Mouse (Mus musculus) CH12.LX (cell line): ENCODE measurements around the gene Tmprss11c. TPM values are rescaled to one million over a fixed set of nuclear protein-coding genes. Genes with fewer than 3 reads are reported as not detected.
A peak's percentile ranks its signal among the peaks of the same experiment; 100 is the strongest.

ENCODE experiments used
- DNase-seq: peaks from one replicate; pipeline ENCODE4 v3.0.0-alpha.2; 2013; ENCODE audit errors: extremely low read depth
- H3K27ac ChIP-seq: 2 replicates; pipeline ENCODE4 v1.5.1; 2012; ENCODE audit warnings: low read depth, mild to moderate bottlenecking, control low read depth, moderate library complexity; ENCODE audit not compliant: insufficient read depth
- H3K27me3 ChIP-seq: replicated peaks from 2 replicates; pipeline ENCODE3; 2012; ENCODE audit warnings: inconsistent platforms
- H3K36me3 ChIP-seq, 2 experiments: replicated peaks in 1 of 2; 2 replicates each; pipeline versions ENCODE3 to v1.6.1; 2012; ENCODE audit warnings: inconsistent platforms in 1 of 2, low read length in 1 of 2, mild to moderate bottlenecking in 1 of 2, mixed read lengths in 1 of 2, moderate library complexity in 1 of 2; ENCODE audit not compliant: control insufficient read depth in 1 of 2, insufficient read depth in 1 of 2
- H3K4me1 ChIP-seq, 2 experiments: 2 replicates each; pipeline ENCODE4 v1.6.1; 2012; ENCODE audit warnings: inconsistent platforms in 1 of 2, moderate library complexity in 1 of 2; ENCODE audit not compliant: insufficient read depth in 2 of 2, control insufficient read depth in 1 of 2
- H3K4me2 ChIP-seq: 2 replicates; pipeline ENCODE4 v1.6.1; 2012; ENCODE audit warnings: low read depth, mild to moderate bottlenecking, control low read depth; ENCODE audit not compliant: poor library complexity, insufficient read depth, severe bottlenecking
- H3K4me3 ChIP-seq, 3 experiments: fragments of 150-350 bp in 1 of 3; sonication (generic) in 1 of 3; replicated peaks in 1 of 3; 2 replicates each; pipeline versions ENCODE3 to v1.5.1; 2011 to 2012; ENCODE audit warnings: low read depth in 2 of 3, low read length in 2 of 3, mild to moderate bottlenecking in 2 of 3, moderate library complexity in 2 of 3, control low read depth in 1 of 3, improper control_type of control experiment in 1 of 3, inconsistent platforms in 1 of 3, mixed read lengths in 1 of 3; ENCODE audit not compliant: poor library complexity in 1 of 3
- H3K79me2 ChIP-seq: replicated peaks from 2 replicates; pipeline ENCODE4 v1.6.1; 2012; ENCODE audit warnings: mild to moderate bottlenecking, moderate library complexity; ENCODE audit not compliant: control insufficient read depth, poor library complexity, insufficient read depth, severe bottlenecking; ENCODE audit errors: extremely low read depth
- H3K9ac ChIP-seq: 2 replicates; pipeline ENCODE4 v1.6.1; 2012; ENCODE audit warnings: low read depth, mild to moderate bottlenecking, control low read depth, moderate library complexity; ENCODE audit not compliant: insufficient read depth
- H3K9me3 ChIP-seq: replicated peaks from 2 replicates; pipeline ENCODE3; 2012; ENCODE audit warnings: low read length, inconsistent platforms, mixed read lengths
- BHLHE40 ChIP-seq: IDR thresholded peaks from 2 replicates; pipeline ENCODE4 v1.6.1; 2011; ENCODE audit warnings: mild to moderate bottlenecking, low read depth, low read length, improper control_type of control experiment
- CHD1 ChIP-seq: IDR thresholded peaks from 2 replicates; pipeline ENCODE4 v1.6.1; 2012; ENCODE audit warnings: low read depth, low read length, improper control_type of control experiment, inconsistent platforms
- CTCF ChIP-seq, 2 experiments: IDR thresholded peaks in 1 of 2; conservative IDR thresholded peaks in 1 of 2; 2 replicates each; pipeline ENCODE4 v1.5.1; 2011 to 2012; ENCODE audit warnings: low read depth in 2 of 2, low read length in 2 of 2, improper control_type of control experiment in 1 of 2, inconsistent platforms in 1 of 2, mild to moderate bottlenecking in 1 of 2, moderate library complexity in 1 of 2
- ELF1 ChIP-seq: IDR thresholded peaks from 2 replicates; pipeline ENCODE4 v1.6.1; 2014; ENCODE audit warnings: low read depth, mild to moderate bottlenecking, inconsistent platforms, low read length, improper control_type of control experiment
- ETS1 ChIP-seq: conservative IDR thresholded peaks from 2 replicates; pipeline ENCODE4 v1.6.1; 2012; ENCODE audit warnings: low read depth, mild to moderate bottlenecking, inconsistent platforms, low read length, improper control_type of control experiment, moderate library complexity
- JUN ChIP-seq: IDR thresholded peaks from 2 replicates; pipeline ENCODE4 v1.6.1; 2011; ENCODE audit warnings: low read depth, mild to moderate bottlenecking, low read length, improper control_type of control experiment, moderate library complexity; ENCODE audit not compliant: insufficient read depth
- JUND ChIP-seq: conservative IDR thresholded peaks from 2 replicates; pipeline ENCODE4 v1.6.1; 2011; ENCODE audit warnings: low read depth, low read length, improper control_type of control experiment
- MAX ChIP-seq: IDR thresholded peaks from 2 replicates; pipeline ENCODE4 v1.6.1; 2011; ENCODE audit warnings: low read length, improper control_type of control experiment
- MAZ ChIP-seq: IDR thresholded peaks from 2 replicates; pipeline ENCODE4 v1.6.1; 2012; ENCODE audit warnings: low read depth, mild to moderate bottlenecking, inconsistent platforms, low read length, improper control_type of control experiment, moderate library complexity
- MXI1 ChIP-seq: IDR thresholded peaks from 2 replicates; pipeline ENCODE4 v1.6.1; 2011; ENCODE audit warnings: mild to moderate bottlenecking, low read depth, low read length, improper control_type of control experiment
- MYC ChIP-seq: IDR thresholded peaks from 2 replicates; pipeline ENCODE4 v1.6.1; 2011; ENCODE audit warnings: low read depth, mild to moderate bottlenecking, improper control_type of control experiment, low read length
- PAX5 ChIP-seq: IDR thresholded peaks from 2 replicates; pipeline ENCODE4 v1.6.1; 2012; ENCODE audit warnings: low read length, inconsistent platforms, mixed read lengths
- POLR2A ChIP-seq: IDR thresholded peaks from 2 replicates; pipeline ENCODE4 v1.6.1; 2011; ENCODE audit warnings: low read depth, mild to moderate bottlenecking, improper control_type of control experiment, low read length
- POLR2AphosphoS2 ChIP-seq: IDR thresholded peaks from 2 replicates; pipeline ENCODE4 v1.6.1; 2011; ENCODE audit warnings: low read depth, low read length, improper control_type of control experiment
- RAD21 ChIP-seq: IDR thresholded peaks from 2 replicates; pipeline ENCODE4 v1.6.1; 2011; ENCODE audit warnings: low read depth, mild to moderate bottlenecking, low read length, improper control_type of control experiment, moderate library complexity
- RCOR1 ChIP-seq: conservative IDR thresholded peaks from 2 replicates; pipeline ENCODE4 v1.6.1; 2012; ENCODE audit warnings: low read depth, mild to moderate bottlenecking, inconsistent platforms, low read length, improper control_type of control experiment
- SIN3A ChIP-seq: IDR thresholded peaks from 2 replicates; pipeline ENCODE4 v1.6.1; 2012; ENCODE audit warnings: low read length, improper control_type of control experiment, inconsistent platforms
- SMC3 ChIP-seq: IDR thresholded peaks from 2 replicates; pipeline ENCODE4 v1.6.1; 2011; ENCODE audit warnings: low read depth, low read length, improper control_type of control experiment
- TBP ChIP-seq: conservative IDR thresholded peaks from 2 replicates; pipeline ENCODE4 v1.6.1; 2011; ENCODE audit warnings: low read depth, low read length, improper control_type of control experiment
- UBTF ChIP-seq: IDR thresholded peaks from 2 replicates; pipeline ENCODE4 v1.6.1; 2012; ENCODE audit warnings: low read depth, mild to moderate bottlenecking, inconsistent platforms, low read length, improper control_type of control experiment, moderate library complexity
- USF1 ChIP-seq: IDR thresholded peaks from 2 replicates; pipeline ENCODE4 v1.6.1; 2014; ENCODE audit warnings: low read depth, mild to moderate bottlenecking, inconsistent platforms, low read length, improper control_type of control experiment
- USF2 ChIP-seq: conservative IDR thresholded peaks from 2 replicates; pipeline ENCODE4 v1.6.1; 2011; ENCODE audit warnings: low read depth, low read length, improper control_type of control experiment
- ZC3H11A ChIP-seq: IDR thresholded peaks from 2 replicates; pipeline ENCODE4 v1.6.1; 2012; ENCODE audit warnings: low read depth, mild to moderate bottlenecking, inconsistent platforms, low read length, improper control_type of control experiment
- ZKSCAN1 ChIP-seq: IDR thresholded peaks from 2 replicates; pipeline ENCODE4 v1.6.1; 2012; ENCODE audit warnings: low read depth, inconsistent platforms, low read length, improper control_type of control experiment, borderline replicate concordance
- ZNF384 ChIP-seq: IDR thresholded peaks from 2 replicates; pipeline ENCODE4 v1.6.1; 2012; ENCODE audit warnings: low read depth, low read length, improper control_type of control experiment, inconsistent platforms
- dilution Hi-C: fragments of 300-500 bp; cut with MboI; formaldehyde crosslinking; loops from 2 replicates; pipeline ENCODE4 v1.14.3; 2020; ENCODE audit warnings: low sequenced_read_pairs; ENCODE audit not compliant: extremely low pct_unique_long_range_greater_than_20kb, extremely low pct_ligation_motif_present
- in situ Hi-C: fragments of 300-500 bp; cut with MboI; formaldehyde crosslinking; loops from 3 replicates; pipeline ENCODE4 v1.14.3; 2019; ENCODE audit warnings: low sequenced_read_pairs, low pct_ligation_motif_present, low pct_unique_long_range_greater_than_20kb, mixed read lengths
- polyA plus RNA-seq: library from polyadenylated mRNA; unstranded; fragments of >175 nt; gene quantifications from 2 replicates; pipeline ENCODE4 v1.2.1, GENCODE M21; 2012; ENCODE audit warnings: low read depth; ENCODE audit not compliant: insufficient read length
- total RNA-seq, 2 experiments: library from RNA; depleted of rRNA; stranded (reverse); fragments of 300-350 nt in 1 of 2; fragments of >200 nt in 1 of 2; gene quantifications; 2 replicates each; pipeline ENCODE4 v1.2.3; 2012 to 2014

Tmprss11c gene
- total and polyA plus RNA-seq, 3 experiments: not detected

GRCm38 (mm10) chr5:86191356-86191755 lies 97.8 kb downstream of the Tmprss11c start:
- dilution Hi-C loops: no loop called here
- H3K4me3 ChIP-seq: no peak overlapping the region
- no peaks in the 10 kb centered on the region for H3K79me2 ChIP-seq
- H3K36me3 ChIP-seq: no peaks in the 10 kb centered on the region
- in situ Hi-C loops: loop anchor here (25.0 kb wide), 1 partner anchor 221 kb away; no protein-coding TSS in a partner anchor
- no peaks in the 10 kb centered on the region for H3K27me3 ChIP-seq
- H3K4me1 ChIP-seq: peaks cover 0 to 5% of the 10 kb centered on the region in 2 experiments; a peak in 2 of 4 replicates
- no peak overlapping the region for H3K27ac ChIP-seq
- no peaks in the 10 kb centered on the region for H3K9me3 ChIP-seq
- H3K9ac ChIP-seq: no peak overlapping the region
- TF ChIP-seq JUN (0 out of 2 replicates have a peak, but pooled peaks have one; percentile 12), SMC3 (peak; percentile 34), RAD21 (peak; percentile 74), ETS1 (no peak), JUND (no peak), CTCF (conservative IDR thresholded peaks at IDR 0.05 in 1 of 2, IDR thresholded peaks at IDR 0.05 in 1 of 2; ENCODE audit: low read depth in 2 of 2, low read length in 2 of 2) (peak; percentile 48 to 73; a peak in 3 of 4 replicates), USF1 (no peak)
- peak overlapping the region; percentile 36; the same call in 1 of the 2 replicates for H3K4me2 ChIP-seq
- DNase-seq: peak; percentile 45

DNA sequence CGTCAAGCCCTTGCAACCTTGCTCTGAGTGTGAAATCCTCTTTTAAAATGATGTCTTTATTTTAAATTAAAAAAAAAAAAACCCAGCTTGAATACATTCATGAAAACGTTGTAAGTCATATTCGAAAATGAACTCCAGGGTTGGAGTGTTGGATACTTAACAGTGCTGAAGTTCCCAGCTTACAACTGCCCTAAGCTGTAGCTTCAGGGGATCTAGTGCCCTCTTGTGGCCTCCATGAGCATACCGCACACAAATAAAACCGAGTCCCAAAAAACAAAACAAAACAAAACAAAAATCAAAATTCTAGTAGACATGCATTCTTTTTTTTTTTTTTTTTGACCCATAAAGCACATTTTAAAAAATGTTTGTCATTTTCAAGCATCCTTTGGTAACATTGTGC lies 98.3 kb downstream of the Tmprss11c start:
- Histone ChIP-seq H3K4me1 (peaks cover 0 to 5% of the 10 kb centered on the region in 2 experiments; a peak in 2 of 4 replicates), H3K9ac (no peak overlapping the region), H3K4me3 (no peak overlapping the region), H3K9me3 (no peaks in the 10 kb centered on the region), H3K79me2 (no peaks in the 10 kb centered on the region), H3K36me3 (no peaks in the 10 kb centered on the region), H3K27ac (no peak overlapping the region), H3K27me3 (no peaks in the 10 kb centered on the region), H3K4me2 (peak overlapping the region; percentile 80)
- in situ Hi-C loops (loop anchor here (25.0 kb wide), 1 partner anchor 222 kb away; no protein-coding TSS in a partner anchor), dilution Hi-C loops (no loop called here)
- DNase-seq: peak; percentile 74
- TF ChIP-seq SIN3A (no peak), ZNF384 (0 out of 2 replicates have a peak, but pooled peaks have one; percentile 14), RAD21 (peak; percentile 70), MAX (no peak), CTCF (conservative IDR thresholded peaks at IDR 0.05 in 1 of 2, IDR thresholded peaks at IDR 0.05 in 1 of 2; ENCODE audit: low read depth in 2 of 2, low read length in 2 of 2) (peak; percentile 78), UBTF (no peak), SMC3 (peak; percentile 62)

- Histone ChIP-seq H3K4me2 (peak overlapping the region; percentile 80), H3K4me1 (peaks cover 0 to 5% of the 10 kb centered on the region in 2 experiments; a peak in 2 of 4 replicates), H3K79me2 (no peaks in the 10 kb centered on the region), H3K9ac (no peak overlapping the region), H3K27me3 (no peaks in the 10 kb centered on the region), H3K4me3 (no peak overlapping the region), H3K9me3 (no peaks in the 10 kb centered on the region), H3K27ac (no peak overlapping the region)
- DNase-seq: no peak
- in situ Hi-C loops: loop anchor here (25.0 kb wide), 1 partner anchor 222 kb away; no protein-coding TSS in a partner anchor
- TF ChIP-seq MXI1 (no peak), POLR2AphosphoS2 (no peak), ZKSCAN1 (no peak), UBTF (no peak), MAX (no peak), CTCF (conservative IDR thresholded peaks at IDR 0.05 in 1 of 2, IDR thresholded peaks at IDR 0.05 in 1 of 2; ENCODE audit: low read depth in 2 of 2, low read length in 2 of 2) (no peak), ELF1 (no peak), POLR2A (no peak), MAZ (no peak), TBP (no peak), BHLHE40 (no peak), ZC3H11A (no peak), MYC (no peak), JUND (no peak), CHD1 (no peak), RAD21 (no peak), RCOR1 (no peak), PAX5 (no peak), USF2 (no peak)
- TF ChIP-seq, all 38 proteins: peak for 0
- no peaks in the 10 kb centered on the region for H3K36me3 ChIP-seq
- dilution Hi-C loops: no loop called here
Observed at GRCm38 (mm10) chr5:86190290-86190689, 98.8 kb downstream of the Tmprss11c start.
